Mouse (Mus musculus): ENCODE results near the gene Phactr4.

Phactr4 gene

DNA sequence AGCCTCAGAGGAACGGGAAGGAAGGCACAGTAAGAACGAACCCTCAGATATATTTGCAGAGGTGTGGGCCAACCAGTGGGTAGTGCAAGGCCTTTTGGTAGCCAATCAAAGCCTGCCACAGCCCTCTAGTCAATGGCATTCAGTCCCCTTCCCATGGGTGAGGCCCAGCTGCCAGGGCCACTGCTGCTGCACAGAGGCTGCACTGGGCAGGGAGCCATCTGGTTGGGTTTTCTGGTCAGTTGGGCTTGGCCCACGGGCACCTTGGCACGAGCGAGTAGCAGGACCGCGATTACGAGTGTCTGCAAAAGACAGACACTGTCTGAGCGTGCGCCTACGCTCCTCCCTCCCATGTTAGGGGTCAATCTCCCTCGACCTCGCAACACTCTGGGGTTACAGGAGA, 83.3 kb downstream of the Phactr4 start:
- no peak for DNase-seq (ENCODE audit: low read depth, low spot score)

DNA sequence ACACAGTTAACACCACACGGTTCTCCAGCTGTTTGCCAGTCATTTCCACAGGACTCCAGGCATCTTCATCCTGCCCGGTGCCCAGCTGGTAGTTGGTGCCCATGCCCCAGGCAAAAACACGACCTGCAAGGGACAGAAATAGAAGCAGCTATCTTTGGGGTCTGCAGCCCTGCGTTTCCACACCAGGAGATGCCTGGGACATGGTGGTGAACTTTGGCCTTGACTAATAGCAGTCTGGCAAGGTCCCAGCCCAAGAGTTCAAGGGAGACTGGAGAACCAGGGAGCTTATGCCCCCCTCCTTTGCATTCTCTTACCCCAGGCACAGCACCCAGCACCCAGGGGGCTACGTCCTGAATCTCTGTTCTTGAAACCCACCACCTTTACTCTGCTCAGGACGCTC, 89.4 kb downstream of the Phactr4 start:
- DNase-seq (ENCODE audit: low read depth, low spot score): no peak

- DNase-seq (ENCODE audit: low read depth, low spot score): no peak
Observed at GRCm38 (mm10) chr4:132331960-132332359, 90.3 kb downstream of the Phactr4 start.

DNA sequence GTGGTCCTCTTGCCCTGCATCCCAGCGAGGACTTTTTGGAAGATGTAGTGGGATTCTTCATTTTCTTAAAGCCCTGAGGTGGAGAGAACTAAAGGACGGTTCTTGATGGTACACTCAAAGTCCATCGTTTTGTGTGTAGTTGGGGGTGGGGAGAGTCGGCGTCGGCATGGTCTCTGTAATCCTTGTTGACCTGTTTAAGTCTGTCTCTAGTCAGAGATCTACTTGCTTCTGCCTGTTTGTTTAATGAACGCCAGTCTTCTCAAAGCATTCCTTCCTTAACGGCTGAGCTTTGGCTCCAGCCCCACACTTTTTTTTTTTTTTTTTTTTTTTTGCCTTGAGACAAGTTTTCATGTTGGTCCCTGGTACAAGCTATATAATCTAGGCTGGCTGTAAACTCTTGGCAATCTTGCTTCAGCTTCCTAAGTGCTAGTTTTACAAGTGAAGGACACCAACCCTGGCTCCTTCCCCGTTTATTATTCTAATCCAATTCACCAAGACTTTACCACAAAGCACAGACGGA, 92.4 kb downstream of the Phactr4 start:
- DNase-seq (ENCODE audit: low read depth, low spot score): no peak

DNA sequence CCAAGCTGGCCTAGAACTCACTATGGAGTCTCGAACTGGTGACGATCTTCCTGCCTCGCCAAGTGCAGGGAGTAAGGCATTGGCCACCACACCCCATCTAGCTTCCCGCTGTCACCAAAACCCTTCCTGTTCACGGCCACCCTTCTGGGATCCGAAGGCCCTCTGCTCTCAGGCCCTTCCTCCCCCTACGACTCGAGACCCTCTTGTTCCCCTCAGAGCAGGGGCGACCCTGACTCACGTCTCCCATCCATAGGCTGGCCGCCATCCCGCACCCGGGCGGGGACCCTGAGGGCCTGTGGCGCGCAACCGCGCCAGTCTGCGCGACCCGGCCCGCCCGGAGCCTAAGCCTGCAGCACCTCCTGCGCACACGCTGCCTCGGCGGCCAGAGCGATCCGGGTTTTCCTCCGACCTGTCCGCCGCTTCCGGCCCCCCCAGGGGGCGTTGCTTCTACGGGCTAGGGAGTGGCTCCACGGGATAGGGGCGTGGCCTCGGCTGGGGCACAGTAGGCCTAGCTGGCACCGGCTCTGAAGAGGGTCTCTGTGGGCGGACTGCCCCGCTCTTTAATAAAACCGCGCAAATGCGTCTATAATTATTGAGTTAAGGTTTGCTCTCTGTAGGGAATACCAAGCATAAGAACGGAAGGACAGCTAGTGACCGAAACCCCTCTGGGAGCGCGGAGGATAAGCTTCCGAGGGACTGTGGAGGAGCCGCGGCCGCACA, 93.0 kb downstream of the Phactr4 start, which contains the start of gene Trnau1ap:
TSS of gene Trnau1ap (minus strand) at position 424 of the 720 bp plus-strand sequence.
- DNase-seq (ENCODE audit: low read depth, low spot score): peak; percentile 79

GRCm38 (mm10) chr4:132328391-132328982, 93.8 kb downstream of the Phactr4 start:
- DNase-seq (ENCODE audit: low read depth, low spot score): no peak

DNA sequence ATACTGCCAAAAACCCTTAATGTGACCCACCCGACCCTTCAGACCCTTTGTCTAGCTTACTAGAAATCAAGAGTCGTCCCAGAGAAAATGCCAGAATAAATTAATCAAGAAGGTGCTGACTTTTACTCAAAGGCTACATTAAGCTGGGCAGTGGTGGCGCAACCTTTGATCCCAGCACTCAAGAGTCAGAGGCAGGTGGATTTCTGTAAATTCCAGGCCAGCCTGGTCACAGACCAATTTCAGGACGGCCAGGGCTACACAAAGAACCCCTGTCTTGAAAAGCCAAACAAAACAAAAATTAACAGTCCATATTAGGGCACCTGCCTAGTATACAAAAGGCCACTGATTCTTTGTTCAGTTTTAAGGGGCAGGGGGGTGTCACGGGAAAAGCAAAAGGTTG, 95.8 kb downstream of the Phactr4 start:
- no peak for DNase-seq (ENCODE audit: low read depth, low spot score)

- DNase-seq (ENCODE audit: low read depth, low spot score): no peak
Observed at GRCm38 (mm10) chr4:132315711-132316110, 106.6 kb downstream of the Phactr4 start.

GRCm38 (mm10) chr4:132312627-132313026, 109.7 kb downstream of the Phactr4 start:
- DNase-seq (ENCODE audit: low read depth, low spot score): no peak

- no peak for DNase-seq (ENCODE audit: low read depth, low spot score)
Observed at GRCm38 (mm10) chr4:132311801-132312200, 110.5 kb downstream of the Phactr4 start.

- no peak for DNase-seq (ENCODE audit: low read depth, low spot score)
Observed at GRCm38 (mm10) chr4:132311209-132311608, 111.1 kb downstream of the Phactr4 start.

- no peak for DNase-seq (ENCODE audit: low read depth, low spot score)
Observed at GRCm38 (mm10) chr4:132309849-132310472, 112.3 kb downstream of the Phactr4 start.

DNA sequence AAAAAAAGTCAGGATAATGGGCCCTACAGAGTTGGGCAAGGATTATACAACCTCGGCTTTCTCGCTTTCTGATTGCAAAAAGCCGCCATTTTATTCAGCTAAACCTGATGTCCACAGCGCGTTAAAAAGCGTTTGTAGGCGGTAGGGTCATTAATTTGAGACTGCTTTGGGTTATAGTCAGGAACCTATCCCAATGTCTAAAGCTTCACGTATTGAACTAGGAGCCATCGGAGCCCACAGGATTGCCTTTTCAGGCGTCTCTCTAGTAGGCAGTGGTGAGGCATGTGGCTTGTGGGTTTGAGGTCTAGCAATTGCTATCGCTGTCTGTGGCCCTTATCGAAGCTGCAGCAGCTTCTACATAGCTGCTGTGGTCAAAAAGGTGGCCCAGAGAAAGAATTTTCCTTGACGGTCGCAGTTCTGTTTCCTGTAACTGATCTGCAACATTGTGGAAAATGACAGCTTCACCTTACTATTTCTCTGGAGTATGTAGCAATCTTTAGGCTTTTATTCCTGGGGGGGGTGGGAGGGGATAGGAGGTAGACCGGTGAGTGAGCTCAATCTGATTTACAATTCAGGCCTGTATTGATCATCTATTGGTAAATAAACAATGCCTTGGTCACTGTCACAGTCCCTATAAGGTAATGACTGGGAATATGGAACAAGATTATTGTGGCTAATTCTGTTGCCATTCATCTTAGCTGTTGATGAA, 113.0 kb downstream of the Phactr4 start:
- no peak for DNase-seq (ENCODE audit: low read depth, low spot score)

- peak; percentile 86 for DNase-seq (ENCODE audit: low read depth, low spot score)
Observed at GRCm38 (mm10) chr4:132308437-132309139, 113.7 kb downstream of the Phactr4 start.

- no peak for DNase-seq (ENCODE audit: low read depth, low spot score)
Observed at GRCm38 (mm10) chr4:132306004-132306403, 116.3 kb downstream of the Phactr4 start.

Measured in retina, adult 2 months (tissue).